Mouse (Mus musculus) CH12F3 (cell line): Measurements from ENCODE around the gene S100z.

Source experiments
- in situ Hi-C: fragments of 300-500 bp; cut with MboI; formaldehyde crosslinking; loops from 2 replicates; pipeline ENCODE4 v1.14.3; 2020; ENCODE audit warnings: low sequenced_read_pairs

The S100z gene

GRCm38 (mm10) chr13:95478671-95479413 lies at the start of gene S100z:
Gene S100z, minus strand, starts transcription at chr13:95478721.
- in situ Hi-C loops: no loop called here

GRCm38 (mm10) chr13:95524674-95525491 lies 46.4 kb upstream of the S100z start, which contains the start of gene F2rl1:
Gene F2rl1, minus strand, starts transcription at chr13:95525227.
- in situ Hi-C loops: no loop called here

- in situ Hi-C loops: no loop called here
Observed at GRCm38 (mm10) chr13:95524424-95524673, 45.8 kb upstream of the S100z start.

GRCm38 (mm10) chr13:95523659-95524423 lies 45.3 kb upstream of the S100z start:
- in situ Hi-C loops: no loop called here

- in situ Hi-C loops: no loop called here
Observed at GRCm38 (mm10) chr13:95522176-95522575, 43.7 kb upstream of the S100z start.

- in situ Hi-C loops: no loop called here
Observed at GRCm38 (mm10) chr13:95521029-95521428, 42.5 kb upstream of the S100z start.

- in situ Hi-C loops: no loop called here
Observed at GRCm38 (mm10) chr13:95514756-95515155, 36.2 kb upstream of the S100z start.

- in situ Hi-C loops: no loop called here
Observed at GRCm38 (mm10) chr13:95510054-95510453, 31.5 kb upstream of the S100z start.

- in situ Hi-C loops: no loop called here
Observed at GRCm38 (mm10) chr13:95503279-95503917, 24.9 kb upstream of the S100z start.

- in situ Hi-C loops: no loop called here
Observed at GRCm38 (mm10) chr13:95496601-95497000, 18.1 kb upstream of the S100z start.

GRCm38 (mm10) chr13:95494812-95495211 lies 16.3 kb upstream of the S100z start:
- in situ Hi-C loops: no loop called here

GRCm38 (mm10) chr13:95493296-95493695 lies 14.8 kb upstream of the S100z start:
- in situ Hi-C loops: no loop called here

GRCm38 (mm10) chr13:95491327-95491726 lies 12.8 kb upstream of the S100z start:
- in situ Hi-C loops: no loop called here

- in situ Hi-C loops: no loop called here
Observed at GRCm38 (mm10) chr13:95484664-95485063, 6.1 kb upstream of the S100z start.

- in situ Hi-C loops: no loop called here
Observed at GRCm38 (mm10) chr13:95481428-95481827, 2.9 kb upstream of the S100z start.

GRCm38 (mm10) chr13:95477173-95477572 lies 1.3 kb downstream of the S100z start:
- in situ Hi-C loops: no loop called here

- in situ Hi-C loops: no loop called here
Observed at GRCm38 (mm10) chr13:95475124-95475523, 3.4 kb downstream of the S100z start.

- in situ Hi-C loops: loop anchor here (5.0 kb wide), 1 partner anchor 87 kb away; no protein-coding TSS in a partner anchor
Observed at GRCm38 (mm10) chr13:95474294-95474693, 4.2 kb downstream of the S100z start.

- in situ Hi-C loops: loop anchor here (5.0 kb wide), 1 partner anchor 84 kb away; no protein-coding TSS in a partner anchor
Observed at GRCm38 (mm10) chr13:95470970-95471369, 7.6 kb downstream of the S100z start.

GRCm38 (mm10) chr13:95451529-95451928 lies 27.0 kb downstream of the S100z start:
- in situ Hi-C loops: no loop called here

GRCm38 (mm10) chr13:95450636-95451210 lies 27.8 kb downstream of the S100z start:
- in situ Hi-C loops: no loop called here
